In the genomic region with DNA sequence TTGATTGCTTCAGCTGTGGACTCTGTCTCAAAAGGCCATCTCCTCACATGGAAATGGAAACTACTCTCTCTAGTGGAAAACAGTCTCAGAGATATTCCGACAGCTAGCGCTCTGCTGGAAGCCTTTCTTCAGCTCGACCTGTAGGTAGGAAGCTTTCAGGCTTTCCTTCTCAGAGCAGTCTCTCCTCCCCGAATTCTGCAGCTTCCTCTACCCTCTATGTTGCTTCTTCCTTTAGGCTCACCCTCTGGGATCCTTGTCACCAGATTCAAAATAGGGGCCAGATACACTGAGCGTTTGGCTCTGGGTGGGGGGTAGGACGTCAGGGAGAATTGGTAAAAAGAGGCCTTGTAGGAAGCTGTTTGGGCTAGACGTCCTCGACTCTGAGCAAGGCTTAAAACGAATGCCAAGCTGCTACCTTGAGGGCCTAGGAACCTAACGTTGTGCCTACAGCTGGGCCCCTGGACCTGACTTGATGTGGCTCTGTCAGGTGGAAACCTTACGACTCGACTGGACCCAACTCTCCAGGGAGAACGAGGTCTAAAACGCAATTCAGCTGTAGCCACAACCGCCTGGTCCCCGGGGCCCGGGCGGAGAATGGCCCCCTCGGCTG, we compare ENCODE assay signal across 9 mouse cellular contexts. TPM values are rescaled to one million over a fixed set of nuclear protein-coding genes. Genes with fewer than 3 reads are reported as not detected.
DNase-seq lines count a peak whose midpoint lies in the region; ATAC-seq and TF ChIP-seq lines count a peak whose summit lies in the region.
"Had no signal": no experiment of that assay in that cellular context is flagged by ENCODE, and none has a peak within 500 bp of the region (broad histone marks: within the 10 kb centered on the region; RNA-seq: fewer than 3 reads in every experiment).

No protein-coding gene starts in this region.

- no peak for TF ChIP-seq EP300 in ES-Bruce4 (IDR thresholded peaks at IDR 0.05; ENCODE audit: insufficient read depth, low read depth, low read length)

- H3K9me3 ChIP-seq in heart, embryonic 14.5 days (ENCODE audit: control insufficient read depth, low read length), result no peaks in the 10 kb centered on the region
- H3K9me3 ChIP-seq in ES-Bruce4 (replicated peaks; ENCODE audit: control insufficient read depth, insufficient read depth, low read length, poor library complexity, severe bottlenecking), result no peaks in the 10 kb centered on the region
- H3K9me3 ChIP-seq in hindbrain, embryonic 16.5 days (ENCODE audit: control insufficient read depth, low read length), result no peaks in the 10 kb centered on the region

- 4% methylated on average over 19 of the region's 19 CpGs for WGBS in heart, embryonic 14.5 days
- WGBS in hindbrain, embryonic 16.5 days, result 3% methylated on average over 19 of the region's 19 CpGs

- peak overlapping the region; percentile 54 to 55 for H3K4me3 ChIP-seq in heart, embryonic 14.5 days (ENCODE audit: control insufficient read depth in 1 of 2, insufficient read depth in 1 of 2, low read depth in 1 of 2, low read length in 2 of 2)
- H3K4me3 ChIP-seq in ES-Bruce4 (ENCODE audit: low read depth, low read length) (peak overlapping the region; percentile 64), myocyte (peak overlapping the region; percentile 37)
- H3K4me3 ChIP-seq in hindbrain, embryonic 16.5 days (ENCODE audit: low read length), result peak overlapping the region; percentile 82

- H3K27ac ChIP-seq in heart, embryonic 14.5 days (replicated peaks in 1 of 2; ENCODE audit: control insufficient read depth in 1 of 2, insufficient read depth in 1 of 2, low read depth in 2 of 2, low read length in 2 of 2), result no peak overlapping the region
- H3K27ac ChIP-seq in ES-Bruce4 (ENCODE audit: insufficient read depth, low read length), result no peak overlapping the region
- H3K27ac ChIP-seq in hindbrain, embryonic 16.5 days (ENCODE audit: low read depth, low read length), result peak overlapping the region; percentile 94

- H3K4me2 ChIP-seq in heart, embryonic 14.5 days (ENCODE audit: low read length), result peak overlapping the region; percentile 99
- H3K4me2 ChIP-seq in hindbrain, embryonic 16.5 days (ENCODE audit: low read length), result peak overlapping the region; percentile 92
- peak overlapping the region; percentile 66 for H3K4me2 ChIP-seq in myocyte (ENCODE audit: low read depth)

- H3K9ac ChIP-seq in heart, embryonic 14.5 days (ENCODE audit: low read length), result peak overlapping the region; percentile 72; the same call in 1 of the 2 replicates
- H3K9ac ChIP-seq in ES-Bruce4 (ENCODE audit: low read depth, poor library complexity, severe bottlenecking), result peak overlapping the region; percentile 58
- peak overlapping the region; percentile 96 for H3K9ac ChIP-seq in hindbrain, embryonic 16.5 days (ENCODE audit: low read depth, low read length)

- no peaks in the 10 kb centered on the region for H3K36me3 ChIP-seq in heart, embryonic 14.5 days (ENCODE audit: control insufficient read depth, insufficient read depth, low read length)
- H3K36me3 ChIP-seq in ES-Bruce4 (ENCODE audit: control insufficient read depth, insufficient read depth, low read length, poor library complexity, severe bottlenecking) (no peaks in the 10 kb centered on the region), myocyte (ENCODE audit: control insufficient read depth, insufficient read depth) (no peaks in the 10 kb centered on the region)
- H3K36me3 ChIP-seq in hindbrain, embryonic 16.5 days (ENCODE audit: control insufficient read depth, insufficient read depth, low read length), result no peaks in the 10 kb centered on the region

- peak overlapping the region; percentile 47 for H3ac ChIP-seq in myocyte (ENCODE audit: control insufficient read depth, insufficient read length)

- TF ChIP-seq POLR2A in ES-Bruce4 (IDR thresholded peaks at IDR 0.05; ENCODE audit: insufficient read depth, low read length) (no peak), myocyte (IDR thresholded peaks at IDR 0.05; ENCODE audit: insufficient read length, low read depth) (no peak)

- no peak for DNase-seq in heart, adult 11 months
- DNase-seq in embryo, embryonic 10.5 days (ENCODE audit: low spot score), result peak; percentile 63
- DNase-seq in urinary bladder, adult 18-20 months (ENCODE audit: low spot score in 2 of 2), result no peak
- DNase-seq in gastrocnemius, postnatal 4 days (ENCODE audit: low spot score in 2 of 2), result no peak

- H3K27me3 ChIP-seq in heart, embryonic 14.5 days (ENCODE audit: control insufficient read depth, insufficient read depth, low read length), result peaks cover 50% of the 10 kb centered on the region
- H3K27me3 ChIP-seq in ES-Bruce4 (ENCODE audit: control insufficient read depth, insufficient read depth, low read length, poor library complexity, severe bottlenecking), result no peaks in the 10 kb centered on the region
- peaks cover 2% of the 10 kb centered on the region; the same call in 1 of the 2 replicates for H3K27me3 ChIP-seq in hindbrain, embryonic 16.5 days (replicated peaks; ENCODE audit: control insufficient read depth, insufficient read depth, low read length)
- H3K27me3 ChIP-seq in myocyte (ENCODE audit: control insufficient read depth, insufficient read depth, insufficient read length), result no peaks in the 10 kb centered on the region

- no peak for TF ChIP-seq CTCF in ES-Bruce4 (IDR thresholded peaks at IDR 0.05; ENCODE audit: low read depth, low read length)

- no peak for ATAC-seq in heart, embryonic 14.5 days (ENCODE audit: insufficient number of reproducible peaks, insufficient read depth, low FRiP score, low read depth)
- ATAC-seq in hindbrain, embryonic 16.5 days, result peak; percentile 31

- no peaks in the 10 kb centered on the region for H3K79me2 ChIP-seq in myocyte (ENCODE audit: control insufficient read depth, insufficient read depth)

- H3K4me1 ChIP-seq in heart, embryonic 14.5 days (ENCODE audit: control insufficient read depth in 2 of 2, insufficient read depth in 2 of 2, low read length in 2 of 2), result peaks cover 0 to 9% of the 10 kb centered on the region in 2 experiments; a peak in 2 of 4 replicates
- H3K4me1 ChIP-seq in ES-Bruce4 (ENCODE audit: control insufficient read depth, insufficient read depth, low read length), result no peaks in the 10 kb centered on the region
- H3K4me1 ChIP-seq in hindbrain, embryonic 16.5 days (ENCODE audit: control insufficient read depth, insufficient read depth, low read depth, low read length), result peaks cover 11% of the 10 kb centered on the region

TF ChIP-seq in myocyte, 11 proteins besides CTCF, POLR2A, EP300 and RAD21:
- TF ChIP-seq MYOG (IDR thresholded peaks at IDR 0.05; ENCODE audit: control insufficient read depth in 1 of 3, insufficient read depth in 1 of 3, insufficient read length in 2 of 3, low read depth in 2 of 3), result no peak
- TF ChIP-seq MYOD1 (IDR thresholded peaks at IDR 0.05; ENCODE audit: control insufficient read depth in 1 of 3, insufficient read length in 2 of 3, low read depth in 2 of 3), result no peak
- TF ChIP-seq TCF3 (IDR thresholded peaks at IDR 0.05; ENCODE audit: insufficient read length, low read depth), result no peak
- no peak for TF ChIP-seq MAX (IDR thresholded peaks at IDR 0.05; ENCODE audit: low read depth)
- no peak for TF ChIP-seq E2F4 (IDR thresholded peaks at IDR 0.05; ENCODE audit: insufficient read depth)
- TF ChIP-seq POLR2AphosphoS2 (IDR thresholded peaks at IDR 0.05; ENCODE audit: insufficient read length, low read depth), result no peak
- TF ChIP-seq CEBPB (IDR thresholded peaks at IDR 0.05; ENCODE audit: insufficient read depth, poor library complexity, severe bottlenecking), result no peak
- no peak for TF ChIP-seq TCF12 (IDR thresholded peaks at IDR 0.05; ENCODE audit: insufficient read depth, poor library complexity, severe bottlenecking)
- no peak for TF ChIP-seq USF1 (IDR thresholded peaks at IDR 0.05; ENCODE audit: low read depth)
- TF ChIP-seq REST (IDR thresholded peaks at IDR 0.05; ENCODE audit: insufficient read depth, insufficient read length), result no peak
- TF ChIP-seq SRF (IDR thresholded peaks at IDR 0.05; ENCODE audit: control insufficient read depth, insufficient read length, low read depth), result no peak

RNA-seq across cellular contexts. Expression of a gene that starts 1.1 kb away (rescaled TPM):
- polyA plus RNA-seq in heart, embryonic 14.5 days (2014; fragmentation: Nextera tagmentation; extraction: Ambion mirVana), result 0.23 and 0.24 TPM in 2 replicates
- polyA plus RNA-seq in ES-Bruce4 (2011; ENCODE audit: insufficient read depth, insufficient read length, low read depth, missing spikeins), result 1.3 and 1.6 TPM in 2 replicates
- polyA plus RNA-seq in hindbrain, embryonic 16.5 days (2015; fragmentation: Nextera tagmentation; extraction: Ambion mirVana), result 52.0 and 57.0 TPM in 2 replicates
- 1.9 TPM for polyA plus RNA-seq in myocyte (2012; fragmentation: generic; extraction: Trizol)
- total RNA-seq in gastrocnemius, postnatal 4 days (2021), result 1 to 10 TPM; 7.0 to 9.7 TPM
- total RNA-seq: MEL had no signal

Comparison
In these comparisons a context has a peak if more than half of its experiments do, and no peak if none do; other contexts are left out.
1. RNA of a gene that starts 1.1 kb away (polyA plus RNA-seq): 52.0 to 57.0 TPM in hindbrain, embryonic 16.5 days; 1.9 TPM in myocyte (single experiment), 1.3 to 1.6 TPM in ES-Bruce4 and 0.23 to 0.24 TPM in heart, embryonic 14.5 days; every median in the first group is over 10 times any median in the second.
2. Peak in every context shown above with its lines, with median percentiles within 50 percentile points of each other: H3K4me2 ChIP-seq, H3K4me3 ChIP-seq and H3K9ac ChIP-seq.